Comparison of ENCODE assay signal across 23 mouse cellular contexts in the genomic region with DNA sequence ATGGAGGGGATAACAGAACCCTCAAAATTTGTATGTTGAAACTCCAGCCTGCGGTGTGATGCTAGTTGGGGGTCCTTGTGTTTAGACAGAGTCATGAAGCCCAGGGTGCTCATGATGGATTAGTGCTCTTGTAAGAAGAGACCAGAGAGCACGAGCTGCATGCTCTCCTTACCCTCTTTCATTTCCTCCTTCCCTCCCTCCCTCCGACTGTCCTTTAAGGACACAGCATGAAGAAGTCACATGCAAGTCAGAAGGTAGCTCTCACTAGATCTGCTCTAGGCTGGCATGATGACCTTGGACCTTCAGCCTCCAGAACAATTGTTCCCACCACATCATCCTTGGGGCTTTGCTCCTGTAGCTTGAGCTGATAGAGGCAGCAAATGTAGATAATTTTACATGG. TPM values are rescaled to one million over a fixed set of nuclear protein-coding genes. Genes with fewer than 3 reads are reported as not detected.
DNase-seq lines count a peak whose midpoint lies in the region; ATAC-seq lines count a peak whose summit lies in the region.
"Had no signal": no experiment of that assay in that cellular context is flagged by ENCODE, and none has a peak within 500 bp of the region (broad histone marks: within the 10 kb centered on the region; RNA-seq: fewer than 3 reads in every experiment).

No protein-coding gene starts in this region.

- no peak for ATAC-seq in heart, embryonic 14.5 days (ENCODE audit: insufficient number of reproducible peaks, insufficient read depth, low FRiP score, low read depth)
- no peak for ATAC-seq in kidney, embryonic 16.5 days (ENCODE audit: low FRiP score, low TSS enrichment)
- ATAC-seq in embryonic facial prominence, embryonic 12.5 days (ENCODE audit: insufficient number of reproducible peaks, insufficient read depth, low FRiP score, low TSS enrichment), result no peak
- no peak for ATAC-seq in limb, embryonic 12.5 days (ENCODE audit: insufficient number of reproducible peaks, insufficient read depth, low FRiP score, low TSS enrichment, low read depth)
- no peak for ATAC-seq in midbrain, embryonic 16.5 days
- ATAC-seq: forebrain, embryonic 16.5 days; hindbrain, embryonic 16.5 days had no signal

- H3K27ac ChIP-seq in heart, embryonic 14.5 days (replicated peaks in 1 of 2; ENCODE audit: control insufficient read depth in 1 of 2, insufficient read depth in 1 of 2, low read depth in 2 of 2, low read length in 2 of 2), result peak overlapping the region; percentile 25 to 57
- H3K27ac ChIP-seq in kidney, embryonic 16.5 days (ENCODE audit: low read length), result 0 out of 2 replicates have a peak overlapping the region, but pooled peaks have one; percentile 42
- H3K27ac ChIP-seq in embryonic facial prominence, embryonic 12.5 days, result peak overlapping the region; percentile 41; the same call in 1 of the 2 replicates
- peak overlapping the region; percentile 66 for H3K27ac ChIP-seq in limb, embryonic 12.5 days
- H3K27ac ChIP-seq in midbrain, embryonic 16.5 days (ENCODE audit: low read length), result no peak overlapping the region
- H3K27ac ChIP-seq: neural tube, embryonic 13.5 days had no signal

- H3K9ac ChIP-seq in heart, embryonic 14.5 days (ENCODE audit: low read length), result no peak overlapping the region
- H3K9ac ChIP-seq in kidney, embryonic 16.5 days (replicated peaks; ENCODE audit: low read length), result no peak overlapping the region
- H3K9ac ChIP-seq in embryonic facial prominence, embryonic 12.5 days, result no peak overlapping the region
- no peak overlapping the region for H3K9ac ChIP-seq in limb, embryonic 12.5 days (replicated peaks)
- H3K9ac ChIP-seq in midbrain, embryonic 16.5 days (ENCODE audit: low read depth, low read length), result no peak overlapping the region
- H3K9ac ChIP-seq: neural tube, embryonic 13.5 days had no signal

- no peaks in the 10 kb centered on the region for H3K27me3 ChIP-seq in heart, embryonic 14.5 days (ENCODE audit: control insufficient read depth, insufficient read depth, low read length)
- H3K27me3 ChIP-seq in kidney, embryonic 16.5 days (ENCODE audit: insufficient read depth, low read length), result no peaks in the 10 kb centered on the region
- H3K27me3 ChIP-seq in embryonic facial prominence, embryonic 12.5 days, result no peaks in the 10 kb centered on the region
- H3K27me3 ChIP-seq in limb, embryonic 12.5 days, result no peaks in the 10 kb centered on the region
- no peaks in the 10 kb centered on the region for H3K27me3 ChIP-seq in midbrain, embryonic 16.5 days (ENCODE audit: control insufficient read depth, insufficient read depth, low read depth, low read length)
- H3K27me3 ChIP-seq: neural tube, embryonic 13.5 days had no signal

- H3K4me1 ChIP-seq in heart, embryonic 14.5 days (ENCODE audit: control insufficient read depth in 2 of 2, insufficient read depth in 2 of 2, low read length in 2 of 2), result peaks cover 40 to 78% of the 10 kb centered on the region in 2 experiments
- peaks cover 68% of the 10 kb centered on the region for H3K4me1 ChIP-seq in kidney, embryonic 16.5 days (ENCODE audit: insufficient read depth, low read length)
- peaks cover 19% of the 10 kb centered on the region for H3K4me1 ChIP-seq in embryonic facial prominence, embryonic 12.5 days
- peaks cover 61% of the 10 kb centered on the region for H3K4me1 ChIP-seq in limb, embryonic 12.5 days (replicated peaks)
- H3K4me1 ChIP-seq in midbrain, embryonic 16.5 days (ENCODE audit: control insufficient read depth, insufficient read depth, low read length), result no peaks in the 10 kb centered on the region
- H3K4me1 ChIP-seq: neural tube, embryonic 13.5 days had no signal

- H3K36me3 ChIP-seq in heart, embryonic 14.5 days (ENCODE audit: control insufficient read depth, insufficient read depth, low read length), result peaks cover 7% of the 10 kb centered on the region
- no peaks in the 10 kb centered on the region for H3K36me3 ChIP-seq in kidney, embryonic 16.5 days (ENCODE audit: insufficient read depth, low read length)
- H3K36me3 ChIP-seq in embryonic facial prominence, embryonic 12.5 days, result peaks cover 7% of the 10 kb centered on the region; the same call in 1 of the 2 replicates
- peaks cover 9% of the 10 kb centered on the region; the same call in 1 of the 2 replicates for H3K36me3 ChIP-seq in limb, embryonic 12.5 days
- no peaks in the 10 kb centered on the region for H3K36me3 ChIP-seq in midbrain, embryonic 16.5 days (ENCODE audit: control insufficient read depth, insufficient read depth, low read length)
- H3K36me3 ChIP-seq: neural tube, embryonic 13.5 days had no signal

- H3K9me3 ChIP-seq in heart, embryonic 14.5 days (ENCODE audit: control insufficient read depth, low read length), result no peaks in the 10 kb centered on the region
- no peaks in the 10 kb centered on the region for H3K9me3 ChIP-seq in kidney, embryonic 16.5 days (ENCODE audit: low read length)
- H3K9me3 ChIP-seq in embryonic facial prominence, embryonic 12.5 days, result no peaks in the 10 kb centered on the region
- H3K9me3 ChIP-seq in limb, embryonic 12.5 days, result no peaks in the 10 kb centered on the region
- H3K9me3 ChIP-seq in midbrain, embryonic 16.5 days (replicated peaks; ENCODE audit: control insufficient read depth, low read length, poor library complexity, severe bottlenecking), result no peaks in the 10 kb centered on the region
- H3K9me3 ChIP-seq: neural tube, embryonic 13.5 days had no signal

- no peak for DNase-seq in heart, adult 8-10 months (ENCODE audit: low spot score)
- no peak for DNase-seq in kidney, adult 11 months
- no peak for DNase-seq in embryo, embryonic 10 days (ENCODE audit: low spot score)
- DNase-seq: adrenal gland, adult 2 months; cerebellum, adult 11-12 months; cerebellum, postnatal 10 days; gastrocnemius, postnatal 10 days; heart, postnatal 36 days; kidney, adult 18-20 months; kidney, postnatal 14 days; layer of hippocampus, postnatal 36 days; lung, postnatal 4 days; midbrain, embryonic 14.5 days; retina, postnatal 1 day had no signal

- H3K4me2 ChIP-seq in heart, embryonic 14.5 days (ENCODE audit: low read length), result no peak overlapping the region
- no peak overlapping the region for H3K4me2 ChIP-seq in kidney, embryonic 16.5 days (replicated peaks; ENCODE audit: low read depth, low read length)
- H3K4me2 ChIP-seq in embryonic facial prominence, embryonic 12.5 days (replicated peaks), result no peak overlapping the region
- no peak overlapping the region for H3K4me2 ChIP-seq in limb, embryonic 12.5 days
- H3K4me2 ChIP-seq in midbrain, embryonic 16.5 days (ENCODE audit: low read length), result no peak overlapping the region
- H3K4me2 ChIP-seq: neural tube, embryonic 13.5 days had no signal

- 68% methylated on average over 3 of the region's 3 CpGs for WGBS in heart, embryonic 14.5 days
- 35% methylated on average over 3 of the region's 3 CpGs for WGBS in kidney, embryonic 16.5 days
- 66% methylated on average over 3 of the region's 3 CpGs for WGBS in embryonic facial prominence, embryonic 12.5 days
- WGBS in limb, embryonic 12.5 days, result 76% methylated on average over 3 of the region's 3 CpGs
- 81% methylated on average over 3 of the region's 3 CpGs for WGBS in midbrain, embryonic 16.5 days

- H3K4me3 ChIP-seq in heart, embryonic 14.5 days (ENCODE audit: control insufficient read depth in 1 of 2, insufficient read depth in 1 of 2, low read depth in 1 of 2, low read length in 2 of 2), result no peak overlapping the region
- no peak overlapping the region for H3K4me3 ChIP-seq in kidney, embryonic 16.5 days (ENCODE audit: low read length)
- H3K4me3 ChIP-seq in embryonic facial prominence, embryonic 12.5 days, result no peak overlapping the region
- H3K4me3 ChIP-seq in limb, embryonic 12.5 days (replicated peaks), result no peak overlapping the region
- H3K4me3 ChIP-seq in midbrain, embryonic 16.5 days (ENCODE audit: low read depth, low read length), result no peak overlapping the region
- H3K4me3 ChIP-seq: neural tube, embryonic 13.5 days had no signal

RNA-seq across cellular contexts. Expression of a gene that starts 30.2 kb away (rescaled TPM):
- polyA plus RNA-seq in heart, embryonic 14.5 days (2014; fragmentation: Nextera tagmentation; extraction: Ambion mirVana), result 36.8 and 39.9 TPM in 2 replicates
- total RNA-seq in heart, adult 8-10 months (2022), result 10 to 100 TPM; 21.8 to 23.8 (median 23.2) TPM
- polyA plus RNA-seq in kidney, embryonic 16.5 days (2015; fragmentation: Nextera tagmentation; extraction: Ambion mirVana), result 31.7 and 34.9 TPM in 2 replicates
- polyA plus RNA-seq in embryonic facial prominence, embryonic 12.5 days (2016; fragmentation: Nextera tagmentation; extraction: Ambion mirVana), result 24.9 and 25.6 TPM in 2 replicates
- 26.4 and 30.7 TPM in 2 replicates for polyA plus RNA-seq in limb, embryonic 12.5 days (2016; fragmentation: Nextera tagmentation; extraction: Ambion mirVana)
- polyA plus RNA-seq in midbrain, embryonic 16.5 days (2015; fragmentation: Nextera tagmentation; extraction: Ambion mirVana), result 2.3 and 2.6 TPM in 2 replicates
- total RNA-seq: MEL had no signal
